Comparison of ENCODE assay signal across 1 mouse cellular context in genomic region chr8:69899876-69900275, GRCm38 (mm10).
TF ChIP-seq lines count a peak whose summit lies in the region.

No protein-coding gene starts in this region.

TF ChIP-seq in CH12.LX, 34 proteins besides CTCF, POLR2A, EP300 and RAD21 (continued from another document):
- TF ChIP-seq ELF1 (IDR thresholded peaks at IDR 0.05; ENCODE audit: low read depth, low read length) (no peak), KAT2A (IDR thresholded peaks at IDR 0.05; ENCODE audit: insufficient replicate concordance, low read length) (no peak), ZC3H11A (IDR thresholded peaks at IDR 0.05; ENCODE audit: low read depth, low read length) (no peak), SIN3A (IDR thresholded peaks at IDR 0.05; ENCODE audit: low read length) (no peak), NRF1 (IDR thresholded peaks at IDR 0.05; ENCODE audit: low read depth, low read length) (no peak), JUND (conservative IDR thresholded peaks at IDR 0.05; ENCODE audit: low read depth, low read length) (no peak), USF2 (conservative IDR thresholded peaks at IDR 0.05; ENCODE audit: low read depth, low read length) (no peak), CHD1 (IDR thresholded peaks at IDR 0.05; ENCODE audit: low read depth, low read length) (no peak)
